Mouse (Mus musculus) bone marrow macrophage, adult 2 months (primary cell): Measurements from ENCODE around the gene Pik3r3. TPM values are rescaled to one million over a fixed set of nuclear protein-coding genes. Genes with fewer than 3 reads are reported as not detected.
A peak's percentile ranks its signal among the peaks of the same experiment; 100 is the strongest.
"Not testable (repeated sequence)": the region's sequence is repeated elsewhere in the genome, so short reads cannot be mapped to it uniquely, and the experiment has no call there.

Experiments used
- H3K27ac ChIP-seq: 2 replicates; pipeline ENCODE4 v1.5.1; 2012; ENCODE audit warnings: low read depth, low read length; ENCODE audit not compliant: insufficient read depth
- H3K4me1 ChIP-seq: 2 replicates; pipeline ENCODE4 v1.6.1; 2012; ENCODE audit warnings: low read length; ENCODE audit not compliant: control insufficient read depth, insufficient read depth
- H3K4me3 ChIP-seq: 2 replicates; pipeline ENCODE4 v1.5.1; 2012; ENCODE audit warnings: mild to moderate bottlenecking, low read length, moderate library complexity; ENCODE audit not compliant: insufficient read depth
- CTCF ChIP-seq: IDR thresholded peaks from 2 replicates; pipeline ENCODE4 v1.5.1; 2012; ENCODE audit warnings: low read depth, mild to moderate bottlenecking, low read length, moderate library complexity
- POLR2A ChIP-seq: IDR thresholded peaks from 2 replicates; pipeline ENCODE4 v1.6.1; 2012; ENCODE audit warnings: mild to moderate bottlenecking, low read depth, low read length, borderline replicate concordance
- polyA plus RNA-seq: library from polyadenylated mRNA; stranded (reverse); fragments of >200 nt; gene quantifications from 2 replicates; pipeline ENCODE4 v1.2.4, GENCODE M21; 2012; ENCODE audit not compliant: missing spikeins, insufficient read depth, insufficient read length

Pik3r3 gene
- polyA plus RNA-seq, 1 experiment, result 1.0 TPM

DNA sequence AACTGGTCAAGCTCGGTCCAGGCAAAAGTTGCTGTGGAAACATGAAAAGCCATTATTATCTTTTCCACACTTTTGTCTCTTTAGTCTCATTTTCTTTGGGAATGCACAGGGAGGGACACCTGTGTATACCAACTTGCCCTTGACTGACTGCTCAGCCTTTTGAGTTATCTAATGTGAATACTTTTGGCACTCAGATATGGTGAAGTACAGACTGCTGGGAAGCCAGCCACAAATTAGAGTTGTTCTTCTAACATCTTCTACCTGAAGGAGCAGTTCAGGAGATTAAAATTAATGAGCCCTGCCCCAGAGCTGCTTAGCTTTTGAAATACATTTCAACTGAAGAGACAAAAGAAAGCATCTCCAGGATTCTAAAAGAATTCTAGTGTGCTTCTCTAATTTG, 2.4 kb upstream of the Pik3r3 start:
- Histone ChIP-seq H3K27ac (no peak overlapping the region), H3K4me1 (peaks cover 18% of the 10 kb centered on the region), H3K4me3 (no peak overlapping the region)
- TF ChIP-seq CTCF (no peak), POLR2A (no peak)

GRCm38 (mm10) chr4:116220071-116220650, 1.3 kb upstream of the Pik3r3 start:
- H3K4me1 ChIP-seq, result peaks cover 18% of the 10 kb centered on the region
- no peak overlapping the region for H3K27ac ChIP-seq
- no peak for TF ChIP-seq CTCF
- TF ChIP-seq POLR2A, result no peak
- H3K4me3 ChIP-seq, result no peak overlapping the region

DNA sequence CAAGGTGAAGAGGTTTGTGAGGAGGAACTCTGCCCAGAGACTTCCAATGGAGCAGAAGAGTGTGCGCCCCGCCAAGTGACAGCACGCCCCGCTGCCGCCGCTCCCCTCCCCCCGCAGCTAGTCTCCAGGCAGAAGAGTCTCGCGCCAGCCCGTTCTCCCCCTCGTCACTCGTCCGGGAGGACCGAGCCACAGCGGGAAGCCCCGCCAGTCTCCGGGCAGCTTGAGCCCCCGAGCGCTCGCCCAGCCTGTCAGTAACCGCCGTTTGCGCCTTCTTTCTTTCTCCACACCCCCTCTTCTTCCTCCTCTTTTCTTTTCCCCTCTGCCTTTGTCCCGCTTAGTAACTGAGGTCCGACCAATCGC, 658 bp upstream of the Pik3r3 start:
- peaks cover 18% of the 10 kb centered on the region for H3K4me1 ChIP-seq
- H3K4me3 ChIP-seq, result peak overlapping the region; percentile 81
- peak overlapping the region; percentile 73 for H3K27ac ChIP-seq
- TF ChIP-seq POLR2A, result no peak
- no peak for TF ChIP-seq CTCF

DNA sequence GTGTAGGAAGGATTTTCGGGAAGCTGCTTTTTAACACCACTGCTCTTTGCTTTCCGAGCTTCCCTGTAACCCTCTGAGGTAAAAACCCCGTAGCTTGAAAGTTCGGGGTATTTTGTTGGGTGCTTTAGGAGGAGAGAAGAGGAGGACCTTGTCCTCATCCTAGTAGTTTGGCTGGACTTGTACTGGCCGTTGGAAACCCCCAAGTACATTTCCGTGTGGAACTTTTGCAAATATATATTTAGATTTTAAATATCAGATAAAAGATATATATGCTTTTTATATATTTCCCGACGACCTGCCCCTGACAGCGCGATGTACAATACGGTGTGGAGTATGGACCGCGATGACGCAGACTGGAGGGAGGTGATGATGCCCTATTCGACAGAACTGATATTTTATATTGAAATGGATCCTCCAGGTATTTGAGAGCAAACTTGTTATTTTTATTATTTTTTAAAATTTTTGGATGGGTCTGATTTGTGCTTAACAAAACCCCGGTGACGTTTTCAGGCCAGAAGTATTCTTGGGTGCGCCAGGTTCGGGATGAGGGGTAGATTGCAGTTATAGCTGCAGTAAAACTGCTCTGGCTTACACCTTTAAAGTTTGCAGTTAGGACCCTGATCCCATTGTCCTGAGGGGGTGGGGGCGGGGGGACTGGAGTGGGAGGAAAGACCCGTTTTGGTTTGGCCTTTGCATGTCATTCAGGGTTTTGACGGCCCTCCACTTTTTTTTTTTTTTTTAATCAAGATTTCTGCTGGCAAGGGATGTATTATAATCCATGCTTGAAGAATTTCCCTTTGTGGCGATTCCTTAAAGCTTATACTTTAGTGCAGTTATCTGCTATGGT, 801 bp downstream of the Pik3r3 start:
- no peak for TF ChIP-seq CTCF
- no peak for TF ChIP-seq POLR2A
- H3K27ac ChIP-seq, result peak overlapping the region; percentile 57

GRCm38 (mm10) chr4:116222843-116223119, 1.4 kb downstream of the Pik3r3 start:
- Histone ChIP-seq H3K27ac (no peak overlapping the region), H3K4me1 (peaks cover 12% of the 10 kb centered on the region), H3K4me3 (no peak overlapping the region)
- no peak for TF ChIP-seq CTCF
- no peak for TF ChIP-seq POLR2A

More for the DNA sequence above, 801 bp downstream of the Pik3r3 start:
- H3K4me1 ChIP-seq, result peaks cover 15% of the 10 kb centered on the region
- peak overlapping the region; percentile 85 for H3K4me3 ChIP-seq

- Histone ChIP-seq H3K27ac (no peak overlapping the region), H3K4me1 (peaks cover 2% of the 10 kb centered on the region; the same call in 1 of the 2 replicates), H3K4me3 (no peak overlapping the region)
- no peak for TF ChIP-seq POLR2A
- no peak for TF ChIP-seq CTCF
Observed at GRCm38 (mm10) chr4:116243377-116243776, 22.0 kb downstream of the Pik3r3 start.

- Histone ChIP-seq H3K4me3 (no peak overlapping the region), H3K4me1 (peaks cover 2% of the 10 kb centered on the region; the same call in 1 of the 2 replicates), H3K27ac (no peak overlapping the region)
- TF ChIP-seq CTCF (no peak), POLR2A (no peak)
Observed at GRCm38 (mm10) chr4:116244240-116244639, 22.8 kb downstream of the Pik3r3 start.

- peak; percentile 44 for TF ChIP-seq CTCF
- peak overlapping the region; percentile 14; the same call in 1 of the 2 replicates for H3K4me3 ChIP-seq
Observed at GRCm38 (mm10) chr4:116245926-116246325, 24.5 kb downstream of the Pik3r3 start.

GRCm38 (mm10) chr4:116249986-116250385, 28.6 kb downstream of the Pik3r3 start:
- H3K4me3 ChIP-seq, result no peak overlapping the region

More at GRCm38 (mm10) chr4:116245926-116246325, 24.5 kb downstream of the Pik3r3 start:
- H3K27ac ChIP-seq, H3K4me1 ChIP-seq: not testable (repeated sequence)

GRCm38 (mm10) chr4:116268220-116268619, 46.8 kb downstream of the Pik3r3 start:
- no peak overlapping the region for H3K4me3 ChIP-seq
- no peak overlapping the region for H3K27ac ChIP-seq
- no peaks in the 10 kb centered on the region for H3K4me1 ChIP-seq
- TF ChIP-seq CTCF (no peak), POLR2A (no peak)

More at GRCm38 (mm10) chr4:116249986-116250385, 28.6 kb downstream of the Pik3r3 start:
- TF ChIP-seq POLR2A (no peak), CTCF (no peak)
- Histone ChIP-seq H3K4me1 (peaks cover 2% of the 10 kb centered on the region; the same call in 1 of the 2 replicates), H3K27ac (no peak overlapping the region)
